Mouse (Mus musculus) stomach, postnatal 0 days (tissue): ENCODE results near the gene Myadm. TPM values are rescaled to one million over a fixed set of nuclear protein-coding genes. Genes with fewer than 3 reads are reported as not detected.
A peak's percentile ranks its signal among the peaks of the same experiment; 100 is the strongest.
"Not testable (repeated sequence)": the region's sequence is repeated elsewhere in the genome, so short reads cannot be mapped to it uniquely, and the experiment has no call there.

Source experiments
- ATAC-seq: fragments of 200-750 bp; cut with Nextera tagmentation; 2 replicates; pipeline ENCODE4 v1.8.0; 2017; ENCODE audit not compliant: low FRiP score, low TSS enrichment
- DNase-seq: peaks from one replicate; pipeline ENCODE4 v3.0.0-alpha.2; 2016; ENCODE audit warnings: low spot score
- H3K27ac ChIP-seq: fragments of 300-500 bp; sonication (generic); replicated peaks from 2 replicates; pipeline ENCODE4 v1.5.1; 2014; ENCODE audit warnings: mild to moderate bottlenecking, control low read depth
- H3K27me3 ChIP-seq: fragments of 300-500 bp; sonication (generic); 2 replicates; pipeline ENCODE4 v1.6.1; 2014; ENCODE audit warnings: low read length; ENCODE audit not compliant: control insufficient read depth, insufficient read depth
- H3K36me3 ChIP-seq: fragments of 300-500 bp; sonication (generic); 2 replicates; pipeline ENCODE4 v1.6.1; 2014; ENCODE audit warnings: low read length, mixed read lengths; ENCODE audit not compliant: control insufficient read depth, insufficient read depth
- H3K4me1 ChIP-seq: fragments of 300-500 bp; sonication (generic); replicated peaks from 2 replicates; pipeline ENCODE4 v1.6.1; 2014; ENCODE audit warnings: antibody characterized with exemption; ENCODE audit not compliant: control insufficient read depth, insufficient read depth
- H3K4me2 ChIP-seq: fragments of 300-500 bp; sonication (generic); replicated peaks from 2 replicates; pipeline ENCODE4 v1.6.1; 2014; ENCODE audit warnings: low read depth, mild to moderate bottlenecking, control low read depth, moderate library complexity
- H3K4me3 ChIP-seq: fragments of 300-500 bp; sonication (generic); 2 replicates; pipeline ENCODE4 v1.5.1; 2014; ENCODE audit warnings: low read depth, low read length, control low read depth
- H3K9ac ChIP-seq: fragments of 300-500 bp; sonication (generic); 2 replicates; pipeline ENCODE4 v1.6.1; 2014; ENCODE audit warnings: mild to moderate bottlenecking, low read length, control low read depth, mixed read lengths
- H3K9me3 ChIP-seq: fragments of 300-500 bp; sonication (generic); 2 replicates; pipeline ENCODE4 v1.6.1; 2016; ENCODE audit warnings: low read length; ENCODE audit not compliant: control insufficient read depth
- CTCF ChIP-seq: IDR thresholded peaks from 2 replicates; pipeline ENCODE4 v1.5.1; 2016; ENCODE audit warnings: antibody characterized with exemption, low read depth, mild to moderate bottlenecking, moderate library complexity
- EP300 ChIP-seq: optimal IDR thresholded peaks from 2 replicates; pipeline ENCODE3; 2016; ENCODE audit warnings: antibody characterized with exemption
- WGBS: fragments of 180-500 bp; shearing (Covaris S2); extraction: QIAGEN DNeasy Blood & Tissue Kit; methylation state at CpG from one replicate; pipeline ENCODE4 v1.1.7; 2014; 5-methylcytosine and 5-hydroxymethylcytosine counted together
- polyA plus RNA-seq: library from polyadenylated mRNA; unstranded; fragments of >200 nt; fragmentation: Nextera tagmentation; extraction: Ambion mirVana; gene quantifications from 2 replicates; pipeline ENCODE4 v1.2.1, GENCODE M21; 2015

Gene Myadm
- polyA plus RNA-seq, 1 experiment from 2014 or later = 94.0 TPM

- peaks cover 3% of the 10 kb centered on the region; the same call in 1 of the 2 replicates for H3K36me3 ChIP-seq
- peak overlapping the region; percentile 65 for H3K4me3 ChIP-seq
- no peak for DNase-seq
- H3K27ac ChIP-seq = peak overlapping the region; percentile 96
- no peaks in the 10 kb centered on the region for H3K9me3 ChIP-seq
- H3K4me1 ChIP-seq = no peaks in the 10 kb centered on the region; the same call in 1 of the 2 replicates
- ATAC-seq = no peak
- 50% methylated on average over 3 of the region's 3 CpGs for WGBS
- H3K27me3 ChIP-seq = no peaks in the 10 kb centered on the region
- TF ChIP-seq EP300 (no peak), CTCF (no peak)
- H3K9ac ChIP-seq = peak overlapping the region; percentile 75; the same call in 1 of the 2 replicates
- peak overlapping the region; percentile 71 for H3K4me2 ChIP-seq
These were observed 2.9 kb downstream of the Myadm start for GRCm38 (mm10) chr7:3291764-3292163.

- Histone ChIP-seq H3K9ac (peak overlapping the region; percentile 31; the same call in 1 of the 2 replicates), H3K27ac (peak overlapping the region; percentile 96), H3K4me2 (peak overlapping the region; percentile 71), H3K4me3 (peak overlapping the region; percentile 65)
- not testable (repeated sequence) for ATAC-seq, H3K4me1 ChIP-seq, H3K36me3 ChIP-seq, DNase-seq, H3K27me3 ChIP-seq, H3K9me3 ChIP-seq
- WGBS = 42% methylated on average over 10 of the region's 12 CpGs
These were observed 3.4 kb downstream of the Myadm start for GRCm38 (mm10) chr7:3292271-3292670.

GRCm38 (mm10) chr7:3292791-3293190 is 3.9 kb downstream of the Myadm start:
- peak; percentile 90 for ATAC-seq
- Histone ChIP-seq H3K4me1 (no peaks in the 10 kb centered on the region; the same call in 1 of the 2 replicates), H3K27me3 (no peaks in the 10 kb centered on the region)

GRCm38 (mm10) chr7:3294794-3295193 is 5.9 kb downstream of the Myadm start:
- Histone ChIP-seq H3K4me1 (no peaks in the 10 kb centered on the region), H3K36me3 (peaks cover 22% of the 10 kb centered on the region), H3K27ac (no peak overlapping the region), H3K4me2 (0 out of 2 replicates have a peak overlapping the region, but pooled peaks have one; percentile 18), H3K4me3 (no peak overlapping the region), H3K9me3 (no peaks in the 10 kb centered on the region), H3K9ac (no peak overlapping the region), H3K27me3 (no peaks in the 10 kb centered on the region)
- TF ChIP-seq CTCF (no peak), EP300 (no peak)
- 76% methylated on average over 1 of the region's 1 CpGs for WGBS
- no peak for ATAC-seq
- no peak for DNase-seq

More at GRCm38 (mm10) chr7:3292791-3293190, 3.9 kb downstream of the Myadm start:
- peak overlapping the region; percentile 71 for H3K4me2 ChIP-seq
- under 1% methylated on average over 13 of the region's 14 CpGs for WGBS
- no peaks in the 10 kb centered on the region for H3K9me3 ChIP-seq
- peak overlapping the region; percentile 55 for H3K9ac ChIP-seq
- DNase-seq = peak; percentile 97
- TF ChIP-seq CTCF (peak; percentile 58), EP300 (peak; percentile 39)
- peak overlapping the region; percentile 96 for H3K27ac ChIP-seq
- H3K4me3 ChIP-seq = peak overlapping the region; percentile 65
- H3K36me3 ChIP-seq = peaks cover 12% of the 10 kb centered on the region

GRCm38 (mm10) chr7:3295321-3296110 is 6.6 kb downstream of the Myadm start:
- no peak for TF ChIP-seq CTCF
- TF ChIP-seq EP300 = no peak
- ATAC-seq = no peak
- Histone ChIP-seq H3K9me3 (no peaks in the 10 kb centered on the region), H3K4me1 (no peaks in the 10 kb centered on the region), H3K4me2 (0 out of 2 replicates have a peak overlapping the region, but pooled peaks have one; percentile 18), H3K27ac (peak overlapping the region; percentile 5; the same call in 1 of the 2 replicates), H3K9ac (no peak overlapping the region), H3K4me3 (no peak overlapping the region), H3K36me3 (peaks cover 24% of the 10 kb centered on the region), H3K27me3 (no peaks in the 10 kb centered on the region)
- no peak for DNase-seq
- 52% methylated on average over 5 of the region's 5 CpGs for WGBS

GRCm38 (mm10) chr7:3296711-3297110 is 7.8 kb downstream of the Myadm start:
- H3K4me1 ChIP-seq = no peaks in the 10 kb centered on the region
- no peak overlapping the region for H3K9ac ChIP-seq
- peaks cover 24% of the 10 kb centered on the region for H3K36me3 ChIP-seq
- no peaks in the 10 kb centered on the region for H3K9me3 ChIP-seq
- H3K4me2 ChIP-seq = no peak overlapping the region
- TF ChIP-seq CTCF (no peak), EP300 (no peak)
- no peak for DNase-seq
- no peaks in the 10 kb centered on the region for H3K27me3 ChIP-seq
- 92% methylated on average over 16 of the region's 16 CpGs for WGBS
- ATAC-seq = no peak
- H3K4me3 ChIP-seq = no peak overlapping the region
- no peak overlapping the region for H3K27ac ChIP-seq
